23 mouse cellular contexts compared by ENCODE assay signal in genomic region chr2:29448476-29449002, GRCm38 (mm10).
DNase-seq lines count a peak whose midpoint lies in the region; ATAC-seq and TF ChIP-seq lines count a peak whose summit lies in the region.
"Had no signal": no experiment of that assay in that cellular context is flagged by ENCODE, and none has a peak within 500 bp of the region (broad histone marks: within the 10 kb centered on the region; RNA-seq: fewer than 3 reads in every experiment).

No protein-coding gene starts in this region.

- peak overlapping the region; percentile 71 for H3K27ac ChIP-seq in midbrain, embryonic 13.5 days
- no peak overlapping the region for H3K27ac ChIP-seq in midbrain, embryonic 11.5 days (ENCODE audit: low read depth, low read length)
- H3K27ac ChIP-seq in hindbrain, embryonic 14.5 days = peak overlapping the region; percentile 51; the same call in 1 of the 2 replicates
- peak overlapping the region; percentile 59 for H3K27ac ChIP-seq in midbrain, postnatal 0 days (ENCODE audit: low read depth, low read length)
- H3K27ac ChIP-seq: embryonic facial prominence, embryonic 15.5 days; gastrocnemius, adult 2 months; limb, embryonic 15.5 days had no signal

- no peak for DNase-seq in frontal cortex, adult 2 months (ENCODE audit: extremely low spot score in 1 of 2, low spot score in 1 of 2)
- no peak for DNase-seq in midbrain, embryonic 11.5 days (ENCODE audit: low spot score, missing footprints)
- DNase-seq in hindbrain, embryonic 14.5 days (ENCODE audit: low spot score) = no peak
- peak; percentile 39 for DNase-seq in midbrain, postnatal 0 days (ENCODE audit: low spot score)
- DNase-seq in spleen, adult 12 weeks (ENCODE audit: low spot score) = no peak
- no peak for DNase-seq in embryo, embryonic 11 days
- DNase-seq: adrenal gland, postnatal 10 days; cerebellum, adult 11 months; cerebellum, postnatal 14 days; gastrocnemius, adult 2 months; heart, postnatal 14 days; kidney, adult 2 months; kidney, postnatal 4 days; right cerebral cortex, postnatal 25 days had no signal

- no peak overlapping the region for H3K4me2 ChIP-seq in midbrain, embryonic 13.5 days (replicated peaks)
- H3K4me2 ChIP-seq in midbrain, embryonic 11.5 days = no peak overlapping the region
- no peak overlapping the region for H3K4me2 ChIP-seq in hindbrain, embryonic 14.5 days (replicated peaks)
- H3K4me2 ChIP-seq in midbrain, postnatal 0 days (ENCODE audit: low read depth, low read length, poor library complexity, severe bottlenecking) = no peak overlapping the region
- H3K4me2 ChIP-seq: embryonic facial prominence, embryonic 15.5 days; heart, embryonic 12.5 days; limb, embryonic 15.5 days had no signal

- no peaks in the 10 kb centered on the region for H3K9me3 ChIP-seq in midbrain, embryonic 13.5 days
- no peaks in the 10 kb centered on the region for H3K9me3 ChIP-seq in midbrain, embryonic 11.5 days (ENCODE audit: control insufficient read depth, low read length)
- H3K9me3 ChIP-seq in hindbrain, embryonic 14.5 days (ENCODE audit: control insufficient read depth, low read length) = no peaks in the 10 kb centered on the region
- no peaks in the 10 kb centered on the region for H3K9me3 ChIP-seq in midbrain, postnatal 0 days (ENCODE audit: low read length)
- H3K9me3 ChIP-seq: embryonic facial prominence, embryonic 15.5 days; heart, embryonic 12.5 days; limb, embryonic 15.5 days had no signal

- H3K27me3 ChIP-seq in midbrain, embryonic 13.5 days = no peaks in the 10 kb centered on the region
- no peaks in the 10 kb centered on the region for H3K27me3 ChIP-seq in midbrain, embryonic 11.5 days (ENCODE audit: control insufficient read depth, insufficient read depth, low read length)
- H3K27me3 ChIP-seq in hindbrain, embryonic 14.5 days (ENCODE audit: control insufficient read depth, insufficient read depth, low read length) = no peaks in the 10 kb centered on the region
- H3K27me3 ChIP-seq in midbrain, postnatal 0 days (ENCODE audit: insufficient read depth, low read length) = no peaks in the 10 kb centered on the region
- H3K27me3 ChIP-seq: embryonic facial prominence, embryonic 15.5 days; heart, embryonic 12.5 days; limb, embryonic 15.5 days had no signal

- H3K4me3 ChIP-seq in midbrain, embryonic 13.5 days (replicated peaks) = no peak overlapping the region
- no peak overlapping the region for H3K4me3 ChIP-seq in midbrain, embryonic 11.5 days (ENCODE audit: low read depth, low read length)
- no peak overlapping the region for H3K4me3 ChIP-seq in hindbrain, embryonic 14.5 days (replicated peaks; ENCODE audit: low read length)
- no peak overlapping the region for H3K4me3 ChIP-seq in midbrain, postnatal 0 days (ENCODE audit: low read depth, low read length)
- H3K4me3 ChIP-seq: embryonic facial prominence, embryonic 15.5 days; gastrocnemius, adult 2 months; heart, embryonic 12.5 days; limb, embryonic 15.5 days had no signal

- H3K4me1 ChIP-seq in midbrain, embryonic 13.5 days (replicated peaks) = peaks cover 65% of the 10 kb centered on the region
- H3K4me1 ChIP-seq in midbrain, embryonic 11.5 days (ENCODE audit: control insufficient read depth, insufficient read depth, low read length) = peaks cover 11% of the 10 kb centered on the region
- 0 out of 2 replicates have a peak, but pooled peaks cover 5% of the 10 kb centered on the region for H3K4me1 ChIP-seq in hindbrain, embryonic 14.5 days (replicated peaks; ENCODE audit: control insufficient read depth, insufficient read depth, low read length)
- peaks cover 18% of the 10 kb centered on the region; the same call in 1 of the 2 replicates for H3K4me1 ChIP-seq in midbrain, postnatal 0 days (ENCODE audit: insufficient read depth, low read length)
- H3K4me1 ChIP-seq: embryonic facial prominence, embryonic 15.5 days; limb, embryonic 15.5 days had no signal

- WGBS in midbrain, embryonic 13.5 days = 60% methylated on average over 7 of the region's 7 CpGs
- WGBS in midbrain, embryonic 11.5 days = 81% methylated on average over 7 of the region's 7 CpGs
- WGBS in hindbrain, embryonic 14.5 days = 64% methylated on average over 7 of the region's 7 CpGs
- WGBS in midbrain, postnatal 0 days = 48% methylated on average over 7 of the region's 7 CpGs

- H3K36me3 ChIP-seq in midbrain, embryonic 13.5 days = no peaks in the 10 kb centered on the region
- H3K36me3 ChIP-seq in midbrain, embryonic 11.5 days (ENCODE audit: control insufficient read depth, insufficient read depth, low read length) = no peaks in the 10 kb centered on the region
- H3K36me3 ChIP-seq in hindbrain, embryonic 14.5 days (replicated peaks; ENCODE audit: control insufficient read depth, insufficient read depth) = no peaks in the 10 kb centered on the region
- no peaks in the 10 kb centered on the region for H3K36me3 ChIP-seq in midbrain, postnatal 0 days (ENCODE audit: insufficient read depth, low read length)
- H3K36me3 ChIP-seq: embryonic facial prominence, embryonic 15.5 days; heart, embryonic 12.5 days; limb, embryonic 15.5 days had no signal

- peak; percentile 53; the same call in 1 of the 2 replicates for ATAC-seq in frontal cortex, adult (ENCODE audit: low TSS enrichment)
- ATAC-seq in midbrain, embryonic 13.5 days = no peak; the same call in 1 of the 2 replicates
- no peak for ATAC-seq in midbrain, embryonic 11.5 days (ENCODE audit: low FRiP score)
- peak; percentile 75; the same call in 1 of the 2 replicates for ATAC-seq in hindbrain, embryonic 14.5 days (ENCODE audit: low FRiP score)
- ATAC-seq in midbrain, postnatal 0 days (ENCODE audit: low FRiP score) = no peak
- ATAC-seq: activated CD4-positive, CD25-positive, alpha-beta regulatory T cell, adult 4 months; CD4-positive, CD25-positive, alpha-beta regulatory T cell, adult 4 months; inflammation-experienced regulatory T-cells, adult 6 months; lung, postnatal 0 days had no signal

- H3K9ac ChIP-seq in midbrain, embryonic 13.5 days (replicated peaks) = no peak overlapping the region
- no peak overlapping the region for H3K9ac ChIP-seq in midbrain, embryonic 11.5 days (ENCODE audit: low read length)
- no peak overlapping the region for H3K9ac ChIP-seq in hindbrain, embryonic 14.5 days
- H3K9ac ChIP-seq in midbrain, postnatal 0 days (replicated peaks; ENCODE audit: low read length, poor library complexity, severe bottlenecking) = no peak overlapping the region
- H3K9ac ChIP-seq: embryonic facial prominence, embryonic 15.5 days; heart, embryonic 12.5 days; limb, embryonic 15.5 days had no signal

- no peak for TF ChIP-seq CTCF in midbrain, postnatal 0 days (IDR thresholded peaks at IDR 0.05)

Comparison
In these comparisons a context has a peak if more than half of its experiments do, and no peak if none do; other contexts are left out.
1. ATAC-seq: peak in frontal cortex, adult (single experiment) and hindbrain, embryonic 14.5 days (single experiment); none in midbrain, embryonic 13.5 days (single experiment), midbrain, embryonic 11.5 days (single experiment) and midbrain, postnatal 0 days (single experiment).